Mouse (Mus musculus): ENCODE measurements at regions not wholly inside any gene's neighbourhood (a gene's known extent, or its start where the extent isn't known, plus 50 kb on each side); places are given as distances from the start of the nearest gene placed in this dataset.
A peak's percentile ranks its signal among the peaks of the same experiment; 100 is the strongest.

DNA sequence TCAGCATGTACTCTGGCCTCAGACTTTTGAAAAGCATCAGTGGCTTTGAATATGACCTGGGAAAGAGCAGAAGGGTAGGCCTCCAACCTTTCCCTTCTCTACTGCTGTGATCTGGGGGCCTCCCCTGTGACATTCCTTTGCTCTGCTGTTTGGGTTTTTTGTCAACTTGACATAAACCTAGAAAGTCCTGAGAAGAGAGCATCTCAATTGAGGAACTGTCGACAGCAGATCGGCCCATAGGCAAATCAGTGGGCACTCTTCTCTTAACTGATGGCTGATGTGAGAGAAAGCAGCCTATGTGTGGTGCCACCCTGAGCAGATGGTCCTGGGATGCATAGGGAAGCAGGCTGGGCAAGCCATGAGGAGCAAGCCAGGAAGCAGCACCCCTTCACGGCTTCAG is 72.9 kb upstream of the Spdye4c start:
- Histone ChIP-seq H3K4me3 (no peak overlapping the region), H3K27ac (no peak overlapping the region), H3K36me3 (no peaks in the 10 kb centered on the region), H3K4me1 (peaks cover 12% of the 10 kb centered on the region), H3K9ac (no peak overlapping the region), H3K27me3 (no peaks in the 10 kb centered on the region), H3K4me2 (replicated peaks) (no peak overlapping the region), H3K9me3 (no peaks in the 10 kb centered on the region)
- 95% methylated on average over 3 of the region's 3 CpGs for WGBS
- ATAC-seq (ENCODE audit: low FRiP score, low read depth): no peak

GRCm38 (mm10) chr2:128521701-128522443 is 69.1 kb upstream of the Spdye4c start:
- Histone ChIP-seq H3K27me3 (no peaks in the 10 kb centered on the region), H3K4me1 (peaks cover 33% of the 10 kb centered on the region), H3K27ac (no peak overlapping the region), H3K4me2 (replicated peaks) (no peak overlapping the region), H3K36me3 (no peaks in the 10 kb centered on the region), H3K9me3 (no peaks in the 10 kb centered on the region), H3K9ac (no peak overlapping the region), H3K4me3 (no peak overlapping the region)
- ATAC-seq (ENCODE audit: low FRiP score, low read depth): no peak
- WGBS: 41% methylated on average over 4 of the region's 4 CpGs

GRCm38 (mm10) chr2:128523425-128524108 is 67.4 kb upstream of the Spdye4c start:
- H3K36me3 ChIP-seq: no peaks in the 10 kb centered on the region
- H3K4me3 ChIP-seq: no peak overlapping the region
- H3K27me3 ChIP-seq: no peaks in the 10 kb centered on the region
- peaks cover 40% of the 10 kb centered on the region for H3K4me1 ChIP-seq
- peak; percentile 31; the same call in 1 of the 2 replicates for ATAC-seq (ENCODE audit: low FRiP score, low read depth)
- H3K4me2 ChIP-seq (replicated peaks): 0 out of 2 replicates have a peak overlapping the region, but pooled peaks have one; percentile 11
- peak overlapping the region; percentile 65 for H3K27ac ChIP-seq
- no peaks in the 10 kb centered on the region for H3K9me3 ChIP-seq
- WGBS: 37% methylated on average over 4 of the region's 4 CpGs
- no peak overlapping the region for H3K9ac ChIP-seq

- no peaks in the 10 kb centered on the region for H3K9me3 ChIP-seq
- no peak overlapping the region for H3K4me3 ChIP-seq
- H3K27ac ChIP-seq: no peak overlapping the region
- H3K4me1 ChIP-seq: peaks cover 40% of the 10 kb centered on the region
- no peak overlapping the region for H3K9ac ChIP-seq
- 71% methylated on average over 2 of the region's 2 CpGs for WGBS
- no peaks in the 10 kb centered on the region for H3K36me3 ChIP-seq
- no peaks in the 10 kb centered on the region for H3K27me3 ChIP-seq
- no peak overlapping the region for H3K4me2 ChIP-seq (replicated peaks)
- ATAC-seq (ENCODE audit: low FRiP score, low read depth): no peak
Measured at GRCm38 (mm10) chr2:128526100-128526499, 64.9 kb upstream of the Spdye4c start.

DNA sequence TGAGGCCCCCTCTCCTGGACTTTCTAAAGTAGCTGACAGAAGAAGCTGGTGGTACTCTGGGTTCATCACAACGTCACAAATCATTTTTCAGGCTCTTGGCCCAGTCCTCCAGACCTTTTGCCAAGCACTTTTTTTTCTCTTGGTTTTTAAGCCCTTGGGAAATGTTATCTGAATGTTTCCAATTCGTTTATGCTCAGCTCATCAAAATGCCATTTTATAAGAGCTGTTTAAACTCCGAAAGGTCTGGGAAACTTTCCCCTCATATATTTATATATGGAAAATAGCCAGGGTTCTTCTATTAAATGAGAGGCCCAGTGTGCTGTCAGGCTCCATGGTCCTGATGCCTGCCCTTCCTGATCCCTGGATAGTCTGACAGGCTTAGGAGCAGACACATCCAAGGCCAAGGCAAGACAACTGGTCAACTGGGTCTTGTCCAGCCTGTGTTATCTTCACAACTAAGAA is 64.1 kb upstream of the Spdye4c start:
- no peaks in the 10 kb centered on the region for H3K27me3 ChIP-seq
- no peak overlapping the region for H3K4me3 ChIP-seq
- 34% methylated on average over 3 of the region's 3 CpGs for WGBS
- peaks cover 35% of the 10 kb centered on the region for H3K4me1 ChIP-seq
- no peak overlapping the region for H3K9ac ChIP-seq
- no peaks in the 10 kb centered on the region for H3K36me3 ChIP-seq
- no peak overlapping the region for H3K4me2 ChIP-seq (replicated peaks)
- H3K9me3 ChIP-seq: no peaks in the 10 kb centered on the region
- ATAC-seq (ENCODE audit: low FRiP score, low read depth): no peak
- peak overlapping the region; percentile 10; the same call in 1 of the 2 replicates for H3K27ac ChIP-seq

DNA sequence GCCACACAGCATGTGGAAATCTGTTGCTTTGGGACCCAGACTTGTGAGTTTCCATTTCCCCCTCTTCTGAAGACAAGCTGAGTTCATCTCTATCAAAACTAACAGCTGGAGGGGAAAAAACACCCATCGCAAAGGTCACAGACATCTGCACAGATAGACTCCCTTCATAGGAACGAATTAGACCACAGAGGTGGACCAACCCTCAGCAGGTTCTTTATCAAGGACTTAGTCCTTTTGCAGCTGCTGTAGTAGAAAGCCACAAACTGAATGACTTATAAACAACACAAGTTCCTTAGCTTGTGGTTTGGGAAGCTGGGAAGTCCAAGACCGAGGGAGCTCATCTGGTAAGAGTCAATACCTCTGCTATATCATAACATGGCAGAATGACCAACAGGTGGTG is 54.7 kb upstream of the Spdye4c start:
- Histone ChIP-seq H3K4me2 (replicated peaks) (no peak overlapping the region), H3K4me3 (no peak overlapping the region), H3K27me3 (no peaks in the 10 kb centered on the region), H3K4me1 (no peaks in the 10 kb centered on the region), H3K9me3 (peaks cover 7% of the 10 kb centered on the region), H3K9ac (no peak overlapping the region), H3K27ac (no peak overlapping the region), H3K36me3 (no peaks in the 10 kb centered on the region)
- WGBS: 84% methylated on average over 3 of the region's 3 CpGs
- ATAC-seq (ENCODE audit: low FRiP score, low read depth): no peak

GRCm38 (mm10) chr2:128537425-128537824 is 53.6 kb upstream of the Spdye4c start:
- Histone ChIP-seq H3K4me2 (replicated peaks) (no peak overlapping the region), H3K9ac (no peak overlapping the region), H3K4me1 (no peaks in the 10 kb centered on the region), H3K4me3 (no peak overlapping the region), H3K27ac (no peak overlapping the region), H3K9me3 (peaks cover 7% of the 10 kb centered on the region), H3K36me3 (no peaks in the 10 kb centered on the region), H3K27me3 (no peaks in the 10 kb centered on the region)
- ATAC-seq (ENCODE audit: low FRiP score, low read depth): no peak
- 78% methylated on average over 6 of the region's 6 CpGs for WGBS

DNA sequence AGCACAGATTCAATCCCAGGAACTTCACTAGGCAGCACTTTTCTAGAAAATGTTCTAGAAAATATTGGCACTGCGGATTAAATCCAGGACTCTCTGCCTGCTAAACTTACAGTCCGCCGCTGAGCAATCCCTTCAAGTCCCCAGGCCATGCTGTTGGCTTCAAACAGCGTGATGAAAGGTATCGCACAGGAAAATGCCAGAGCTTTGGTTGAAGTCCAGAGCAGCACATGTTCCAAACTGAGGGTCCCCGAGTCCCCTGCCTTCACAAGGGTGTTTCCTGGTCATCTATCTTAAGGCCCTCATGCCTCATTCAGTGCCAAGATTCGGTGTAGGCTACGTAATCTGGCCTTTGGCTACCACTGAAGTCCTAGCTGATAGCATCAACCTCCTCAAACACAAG is 52.3 kb upstream of the Spdye4c start:
- H3K9ac ChIP-seq: no peak overlapping the region
- H3K27ac ChIP-seq: no peak overlapping the region
- no peak for ATAC-seq (ENCODE audit: low FRiP score, low read depth)
- 89% methylated on average over 8 of the region's 8 CpGs for WGBS
- H3K4me1 ChIP-seq: peaks cover 2% of the 10 kb centered on the region; the same call in 1 of the 2 replicates
- no peaks in the 10 kb centered on the region for H3K9me3 ChIP-seq
- H3K27me3 ChIP-seq: no peaks in the 10 kb centered on the region
- no peaks in the 10 kb centered on the region for H3K36me3 ChIP-seq
- H3K4me2 ChIP-seq (replicated peaks): no peak overlapping the region
- no peak overlapping the region for H3K4me3 ChIP-seq
